Mouse (Mus musculus): ENCODE measurements at regions not wholly inside any gene's neighbourhood (a gene's known extent, or its start where the extent isn't known, plus 50 kb on each side); places are given as distances from the start of the nearest gene placed in this dataset.

DNA sequence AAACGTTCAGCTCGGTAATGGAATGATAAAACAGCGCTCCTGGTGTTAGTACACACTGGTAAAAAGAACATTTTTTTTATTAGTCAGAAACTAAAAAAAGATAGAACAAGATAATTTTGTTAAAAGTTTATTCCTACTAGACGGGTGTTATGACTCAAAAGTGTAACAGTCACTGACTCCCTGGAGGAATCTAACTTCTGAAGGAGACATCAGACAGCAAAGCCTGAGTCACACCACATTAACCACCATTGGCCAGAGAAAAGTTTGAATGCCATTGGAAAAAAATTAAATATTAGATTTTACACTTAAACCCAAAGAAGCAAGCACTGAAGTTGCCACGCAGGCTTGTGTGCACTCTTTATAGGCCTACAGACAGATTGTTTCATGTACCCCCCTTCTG lies 205.3 kb downstream of the Nedd1 start:
- H3K27ac ChIP-seq (ENCODE audit: low read length): no peak overlapping the region
- H3K9ac ChIP-seq (ENCODE audit: low read length): no peak overlapping the region
- 72% methylated on average over 5 of the region's 5 CpGs for WGBS
- H3K27me3 ChIP-seq (ENCODE audit: control insufficient read depth, insufficient read depth, low read length): no peaks in the 10 kb centered on the region
- no peak for ATAC-seq (ENCODE audit: insufficient read depth, low FRiP score)
- H3K36me3 ChIP-seq (ENCODE audit: control insufficient read depth, insufficient read depth, low read length): no peaks in the 10 kb centered on the region
- no peak overlapping the region for H3K4me3 ChIP-seq (replicated peaks; ENCODE audit: low read length)
- H3K4me2 ChIP-seq (ENCODE audit: low read depth, low read length): no peak overlapping the region
- H3K9me3 ChIP-seq (replicated peaks; ENCODE audit: control insufficient read depth, low read length): no peaks in the 10 kb centered on the region
- no peaks in the 10 kb centered on the region for H3K4me1 ChIP-seq (ENCODE audit: control insufficient read depth, insufficient read depth, low read length)

DNA sequence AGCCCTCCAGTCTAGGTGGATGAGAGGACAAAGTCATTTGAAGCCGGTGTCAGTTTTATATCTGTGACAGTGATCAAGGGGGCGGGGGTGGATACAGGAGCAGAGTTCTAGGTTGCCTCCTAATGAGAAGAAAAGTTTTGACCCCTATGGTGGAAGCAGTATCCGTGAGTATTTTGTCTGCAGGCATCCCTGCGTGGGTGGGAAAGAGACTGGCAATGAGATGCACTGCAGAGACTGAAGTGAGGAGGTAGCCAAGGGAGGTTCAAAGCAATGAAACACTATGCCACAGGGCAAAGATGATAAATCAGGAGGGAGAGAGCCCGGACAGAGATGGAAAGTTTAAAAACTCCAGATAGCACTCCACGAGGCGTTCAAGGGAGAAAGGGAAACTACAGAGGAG lies 210.5 kb downstream of the Nedd1 start:
- H3K36me3 ChIP-seq (ENCODE audit: control insufficient read depth, insufficient read depth, low read length): no peaks in the 10 kb centered on the region
- no peak overlapping the region for H3K9ac ChIP-seq (ENCODE audit: low read length)
- no peaks in the 10 kb centered on the region for H3K27me3 ChIP-seq (ENCODE audit: control insufficient read depth, insufficient read depth, low read length)
- no peak overlapping the region for H3K4me3 ChIP-seq (replicated peaks; ENCODE audit: low read length)
- no peak overlapping the region for H3K27ac ChIP-seq (ENCODE audit: low read length)
- WGBS: 61% methylated on average over 7 of the region's 7 CpGs
- no peaks in the 10 kb centered on the region for H3K4me1 ChIP-seq (ENCODE audit: control insufficient read depth, insufficient read depth, low read length)
- no peak overlapping the region for H3K4me2 ChIP-seq (ENCODE audit: low read depth, low read length)
- H3K9me3 ChIP-seq (replicated peaks; ENCODE audit: control insufficient read depth, low read length): no peaks in the 10 kb centered on the region
- no peak for ATAC-seq (ENCODE audit: insufficient read depth, low FRiP score)

DNA sequence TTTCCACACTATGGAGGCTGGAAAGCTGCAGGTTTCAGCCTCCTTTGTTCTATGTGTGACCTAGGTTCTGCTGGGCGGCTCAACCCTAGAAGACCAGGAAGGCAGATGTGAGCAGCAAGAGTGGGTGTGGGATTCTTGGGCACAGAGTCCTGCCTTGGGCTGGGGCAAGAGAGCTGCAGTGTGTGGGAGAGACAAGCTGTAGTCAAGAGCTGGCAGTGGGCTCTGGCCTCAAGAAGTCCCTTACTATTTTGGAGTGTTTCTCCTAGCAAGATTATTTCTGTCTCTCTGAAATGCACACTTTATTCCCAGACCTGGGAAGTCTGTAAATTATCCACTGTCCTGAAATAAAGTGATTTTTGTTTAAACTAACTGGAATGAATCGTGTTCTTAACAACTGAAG lies 211.5 kb downstream of the Nedd1 start:
- no peak for ATAC-seq (ENCODE audit: insufficient read depth, low FRiP score)
- 68% methylated on average over 2 of the region's 2 CpGs for WGBS

DNA sequence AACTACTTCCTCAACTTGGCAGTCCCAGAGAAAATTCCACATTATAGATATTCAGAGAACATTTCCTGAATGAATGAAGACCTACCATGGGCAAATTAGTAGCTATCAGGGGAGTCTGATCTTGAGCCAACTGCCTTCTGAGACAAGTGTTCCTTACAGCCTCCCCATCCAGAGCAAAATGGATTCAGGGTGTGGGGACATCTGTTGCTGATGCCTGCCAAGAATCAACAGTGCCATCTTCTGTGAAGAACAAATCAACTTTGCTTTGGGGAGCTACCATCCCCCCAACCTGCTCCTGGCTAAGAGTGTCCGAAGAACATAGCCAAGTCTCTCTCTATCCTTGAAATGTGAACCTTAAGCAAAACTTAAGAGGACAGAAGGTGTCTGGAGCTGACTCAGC lies 217.9 kb downstream of the Nedd1 start:
- Histone ChIP-seq H3K27ac (ENCODE audit: low read length) (no peak overlapping the region), H3K4me2 (ENCODE audit: low read depth, low read length) (no peak overlapping the region), H3K4me3 (replicated peaks; ENCODE audit: low read length) (no peak overlapping the region), H3K4me1 (ENCODE audit: control insufficient read depth, insufficient read depth, low read length) (no peaks in the 10 kb centered on the region), H3K36me3 (ENCODE audit: control insufficient read depth, insufficient read depth, low read length) (no peaks in the 10 kb centered on the region), H3K27me3 (ENCODE audit: control insufficient read depth, insufficient read depth, low read length) (no peaks in the 10 kb centered on the region), H3K9ac (ENCODE audit: low read length) (no peak overlapping the region), H3K9me3 (replicated peaks; ENCODE audit: control insufficient read depth, low read length) (no peaks in the 10 kb centered on the region)
- 91% methylated on average over 1 of the region's 1 CpGs for WGBS
- ATAC-seq (ENCODE audit: insufficient read depth, low FRiP score): no peak

More for the DNA sequence above, 211.5 kb downstream of the Nedd1 start:
- Histone ChIP-seq H3K4me3 (replicated peaks; ENCODE audit: low read length) (no peak overlapping the region), H3K4me1 (ENCODE audit: control insufficient read depth, insufficient read depth, low read length) (no peaks in the 10 kb centered on the region), H3K27me3 (ENCODE audit: control insufficient read depth, insufficient read depth, low read length) (no peaks in the 10 kb centered on the region), H3K9ac (ENCODE audit: low read length) (no peak overlapping the region), H3K4me2 (ENCODE audit: low read depth, low read length) (no peak overlapping the region), H3K9me3 (replicated peaks; ENCODE audit: control insufficient read depth, low read length) (no peaks in the 10 kb centered on the region), H3K27ac (ENCODE audit: low read length) (no peak overlapping the region), H3K36me3 (ENCODE audit: control insufficient read depth, insufficient read depth, low read length) (no peaks in the 10 kb centered on the region)

DNA sequence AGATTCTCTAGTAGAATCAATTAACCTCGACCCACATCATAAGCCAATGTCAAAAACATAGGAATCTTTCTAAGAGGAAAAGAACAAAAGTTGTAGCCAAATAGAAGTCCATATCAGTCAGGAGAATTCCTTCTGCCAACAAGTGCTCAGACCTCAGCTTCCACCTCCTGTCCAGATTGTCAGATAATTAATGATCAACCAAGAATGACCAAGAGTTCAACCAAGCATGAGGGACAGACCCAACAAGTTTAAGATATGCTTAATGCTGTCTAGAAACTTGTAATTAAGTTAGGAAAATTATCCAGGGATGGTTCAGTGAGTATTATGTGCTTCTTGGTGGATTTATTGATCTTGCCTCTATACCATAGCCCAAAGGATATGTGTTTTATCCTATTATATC lies 238.6 kb downstream of the Nedd1 start:
- 44% methylated on average over 1 of the region's 1 CpGs for whole genome bisulfite sequencing
- Histone ChIP-seq H3K4me1 (ENCODE audit: control insufficient read depth, insufficient read depth, low read length) (no peaks in the 10 kb centered on the region), H3K4me3 (replicated peaks; ENCODE audit: low read length) (no peak overlapping the region), H3K9ac (ENCODE audit: low read length) (no peak overlapping the region), H3K36me3 (ENCODE audit: control insufficient read depth, insufficient read depth, low read length) (no peaks in the 10 kb centered on the region), H3K4me2 (ENCODE audit: low read depth, low read length) (no peak overlapping the region), H3K27ac (ENCODE audit: low read length) (no peak overlapping the region), H3K27me3 (ENCODE audit: control insufficient read depth, insufficient read depth, low read length) (no peaks in the 10 kb centered on the region), H3K9me3 (replicated peaks; ENCODE audit: control insufficient read depth, low read length) (peaks cover 3% of the 10 kb centered on the region; the same call in 1 of the 2 replicates)
- no peak for ATAC-seq (ENCODE audit: insufficient read depth, low FRiP score)

DNA sequence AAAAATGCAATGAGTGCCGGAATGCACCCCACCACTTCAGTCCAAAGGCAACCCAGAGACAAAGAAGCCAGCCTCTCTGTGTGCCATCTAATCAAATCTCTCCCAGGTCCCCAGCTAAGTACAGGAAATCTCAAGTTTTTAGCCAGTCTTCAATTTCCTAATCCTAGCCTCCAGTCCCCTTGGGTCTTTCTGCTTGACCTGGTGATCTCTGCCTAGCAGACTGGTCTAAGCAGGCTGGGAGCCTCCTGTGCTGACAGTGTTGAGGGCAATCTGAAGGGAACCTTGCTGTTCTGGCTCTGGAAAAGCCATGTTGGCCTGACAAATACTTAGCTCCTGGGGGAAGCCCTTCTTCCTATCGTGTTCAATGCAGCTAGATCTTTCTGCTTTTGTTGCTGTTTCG lies 248.9 kb downstream of the Nedd1 start:
- Histone ChIP-seq H3K27ac (ENCODE audit: low read length) (no peak overlapping the region), H3K4me3 (replicated peaks; ENCODE audit: low read length) (no peak overlapping the region), H3K4me2 (ENCODE audit: low read depth, low read length) (no peak overlapping the region), H3K4me1 (ENCODE audit: control insufficient read depth, insufficient read depth, low read length) (no peaks in the 10 kb centered on the region), H3K9me3 (replicated peaks; ENCODE audit: control insufficient read depth, low read length) (no peaks in the 10 kb centered on the region), H3K36me3 (ENCODE audit: control insufficient read depth, insufficient read depth, low read length) (no peaks in the 10 kb centered on the region), H3K9ac (ENCODE audit: low read length) (no peak overlapping the region), H3K27me3 (ENCODE audit: control insufficient read depth, insufficient read depth, low read length) (no peaks in the 10 kb centered on the region)
- no peak for ATAC-seq (ENCODE audit: insufficient read depth, low FRiP score)
- 64% methylated on average over 3 of the region's 3 CpGs for WGBS

DNA sequence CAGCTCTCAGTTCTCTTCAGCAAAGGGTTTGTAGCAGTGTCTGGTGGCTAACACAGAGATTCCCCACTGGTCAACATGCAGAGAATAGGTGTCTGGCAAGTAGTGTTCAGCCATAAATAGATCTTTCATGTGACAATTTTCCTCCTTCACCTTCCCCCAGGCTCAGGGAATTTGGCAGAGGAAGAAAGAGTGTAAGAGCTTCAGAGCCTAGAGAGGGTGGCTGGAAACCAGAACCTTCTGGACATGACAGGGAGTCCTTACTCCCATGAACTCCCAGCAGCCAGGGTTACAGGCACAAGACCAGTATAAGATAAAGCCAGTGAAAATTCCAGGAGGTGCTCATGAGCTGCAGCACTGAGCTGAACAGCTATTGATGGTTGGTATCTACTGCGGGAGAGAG lies 251.1 kb downstream of the Nedd1 start:
- no peak for ATAC-seq (ENCODE audit: insufficient read depth, low FRiP score)
- H3K27me3 ChIP-seq (ENCODE audit: control insufficient read depth, insufficient read depth, low read length): no peaks in the 10 kb centered on the region
- H3K27ac ChIP-seq (ENCODE audit: low read length): no peak overlapping the region
- H3K36me3 ChIP-seq (ENCODE audit: control insufficient read depth, insufficient read depth, low read length): no peaks in the 10 kb centered on the region
- no peak overlapping the region for H3K4me2 ChIP-seq (ENCODE audit: low read depth, low read length)
- no peaks in the 10 kb centered on the region for H3K4me1 ChIP-seq (ENCODE audit: control insufficient read depth, insufficient read depth, low read length)
- H3K9ac ChIP-seq (ENCODE audit: low read length): no peak overlapping the region
- WGBS: 90% methylated on average over 1 of the region's 1 CpGs
- no peak overlapping the region for H3K4me3 ChIP-seq (replicated peaks; ENCODE audit: low read length)
- no peaks in the 10 kb centered on the region for H3K9me3 ChIP-seq (replicated peaks; ENCODE audit: control insufficient read depth, low read length)

DNA sequence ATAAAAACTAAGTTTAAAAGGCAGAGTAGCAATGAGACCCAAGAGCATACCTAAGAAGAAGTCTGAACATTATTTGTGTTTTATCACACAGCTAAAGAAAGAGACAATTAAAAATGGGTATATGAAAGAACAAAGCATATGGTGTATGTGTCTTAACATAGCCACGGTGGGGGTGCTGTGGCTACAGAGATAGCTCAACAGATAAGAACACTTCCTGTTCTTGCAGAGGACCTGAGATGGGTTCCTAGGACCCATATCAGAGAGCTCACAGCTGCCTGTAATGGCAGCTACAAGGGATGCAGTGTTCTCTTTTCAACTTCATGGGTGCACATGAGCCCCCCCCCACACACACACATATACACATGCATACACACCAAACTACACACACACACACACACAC lies 267.0 kb downstream of the Nedd1 start:
- Histone ChIP-seq H3K9me3 (replicated peaks; ENCODE audit: control insufficient read depth, low read length) (no peaks in the 10 kb centered on the region), H3K4me1 (ENCODE audit: control insufficient read depth, insufficient read depth, low read length) (no peaks in the 10 kb centered on the region), H3K9ac (ENCODE audit: low read length) (no peak overlapping the region), H3K27ac (ENCODE audit: low read length) (no peak overlapping the region), H3K4me2 (ENCODE audit: low read depth, low read length) (no peak overlapping the region), H3K27me3 (ENCODE audit: control insufficient read depth, insufficient read depth, low read length) (no peaks in the 10 kb centered on the region), H3K36me3 (ENCODE audit: control insufficient read depth, insufficient read depth, low read length) (no peaks in the 10 kb centered on the region), H3K4me3 (replicated peaks; ENCODE audit: low read length) (no peak overlapping the region)
- WGBS: 72% methylated on average over 1 of the region's 1 CpGs
- no peak for ATAC-seq (ENCODE audit: insufficient read depth, low FRiP score)

DNA sequence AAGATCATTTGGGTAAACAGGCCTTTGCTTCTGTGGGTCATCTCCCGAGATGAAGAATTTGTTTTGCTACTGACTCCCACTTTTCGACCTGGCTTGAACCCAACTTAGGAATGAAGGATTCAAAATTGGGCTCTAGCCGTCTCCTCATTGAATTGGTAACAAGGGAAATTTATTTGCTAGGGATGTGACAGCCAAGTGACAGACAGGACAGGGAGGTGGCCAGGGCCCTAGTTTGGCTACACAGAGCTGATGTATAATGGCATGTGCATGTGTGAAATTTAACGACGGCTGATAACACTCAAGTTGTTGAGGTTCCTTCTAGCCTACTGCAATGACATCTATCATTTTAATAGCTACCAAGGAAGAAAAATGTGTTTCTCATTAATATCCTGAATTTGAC lies 268.7 kb downstream of the Nedd1 start:
- no peak for ATAC-seq (ENCODE audit: insufficient read depth, low FRiP score)
- 70% methylated on average over 5 of the region's 5 CpGs for WGBS
- Histone ChIP-seq H3K4me2 (ENCODE audit: low read depth, low read length) (no peak overlapping the region), H3K27me3 (ENCODE audit: control insufficient read depth, insufficient read depth, low read length) (no peaks in the 10 kb centered on the region), H3K4me1 (ENCODE audit: control insufficient read depth, insufficient read depth, low read length) (no peaks in the 10 kb centered on the region), H3K9ac (ENCODE audit: low read length) (no peak overlapping the region), H3K36me3 (ENCODE audit: control insufficient read depth, insufficient read depth, low read length) (no peaks in the 10 kb centered on the region), H3K27ac (ENCODE audit: low read length) (no peak overlapping the region), H3K9me3 (replicated peaks; ENCODE audit: control insufficient read depth, low read length) (no peaks in the 10 kb centered on the region), H3K4me3 (replicated peaks; ENCODE audit: low read length) (no peak overlapping the region)

DNA sequence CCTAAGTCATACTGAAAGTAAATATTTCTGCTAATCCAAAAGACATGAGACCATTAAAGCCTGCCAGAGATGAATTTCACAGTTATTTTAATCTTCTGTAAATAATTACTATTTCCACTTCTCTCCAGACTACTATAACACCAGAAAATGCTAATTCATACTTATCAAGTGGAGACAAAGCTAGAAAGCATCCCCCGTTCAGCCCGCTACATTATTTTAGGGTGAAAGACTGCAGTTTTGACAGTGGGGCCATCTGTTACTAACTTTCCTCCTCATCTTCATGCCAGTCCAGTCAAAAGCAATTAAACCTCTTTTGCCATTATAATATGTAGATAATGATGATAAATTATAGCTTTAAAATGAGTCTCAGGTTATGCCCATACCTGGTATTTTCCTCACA lies 276.3 kb downstream of the Nedd1 start:
- WGBS: 55% methylated on average over 2 of the region's 2 CpGs
- Histone ChIP-seq H3K27ac (ENCODE audit: low read length) (no peak overlapping the region), H3K9ac (ENCODE audit: low read length) (no peak overlapping the region), H3K4me2 (ENCODE audit: low read depth, low read length) (no peak overlapping the region), H3K36me3 (ENCODE audit: control insufficient read depth, insufficient read depth, low read length) (no peaks in the 10 kb centered on the region), H3K27me3 (ENCODE audit: control insufficient read depth, insufficient read depth, low read length) (no peaks in the 10 kb centered on the region), H3K9me3 (replicated peaks; ENCODE audit: control insufficient read depth, low read length) (no peaks in the 10 kb centered on the region), H3K4me1 (ENCODE audit: control insufficient read depth, insufficient read depth, low read length) (no peaks in the 10 kb centered on the region), H3K4me3 (replicated peaks; ENCODE audit: low read length) (no peak overlapping the region)
- ATAC-seq (ENCODE audit: insufficient read depth, low FRiP score): no peak

Measured in stomach, embryonic 16.5 days (tissue).